Mouse (Mus musculus): ENCODE data around the gene C130074G19Rik.

DNA sequence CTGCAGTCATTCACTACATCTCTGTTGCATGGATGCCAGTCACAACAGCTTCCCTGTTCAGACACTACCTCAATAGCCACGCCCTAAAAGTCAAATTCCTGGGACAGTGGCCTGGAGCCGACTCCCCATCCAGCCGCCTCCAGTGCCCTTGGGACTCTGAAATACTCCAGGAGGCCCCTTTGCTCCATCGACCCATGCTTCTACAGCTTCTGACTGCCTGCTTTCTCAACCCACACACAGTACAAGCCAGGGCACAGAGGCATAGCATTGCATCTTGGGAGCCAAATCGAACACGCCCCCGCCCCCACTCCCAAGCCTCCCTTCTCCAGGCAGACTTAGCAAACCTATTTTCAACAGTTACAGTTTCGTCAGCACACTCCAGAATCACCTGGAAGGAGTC, 53.1 kb downstream of the C130074G19Rik start:
- TF ChIP-seq CTCF (IDR thresholded peaks at IDR 0.05; ENCODE audit: insufficient read depth, low read depth, low read length) (no peak), POLR2A (IDR thresholded peaks at IDR 0.05; ENCODE audit: insufficient read depth, low read depth, low read length) (no peak)
